Mouse (Mus musculus) spleen, postnatal 14 days (tissue): Measurements from ENCODE around the gene Pebp1.
"Not testable (repeated sequence)": the region's sequence is repeated elsewhere in the genome, so short reads cannot be mapped to it uniquely, and the experiment has no call there.

ENCODE experiments used
- DNase-seq, 2 experiments: peaks; one replicate each; pipeline ENCODE4 v3.0.0; 2021 to 2022; ENCODE audit warnings: low spot score in 2 of 2

Gene Pebp1

DNA sequence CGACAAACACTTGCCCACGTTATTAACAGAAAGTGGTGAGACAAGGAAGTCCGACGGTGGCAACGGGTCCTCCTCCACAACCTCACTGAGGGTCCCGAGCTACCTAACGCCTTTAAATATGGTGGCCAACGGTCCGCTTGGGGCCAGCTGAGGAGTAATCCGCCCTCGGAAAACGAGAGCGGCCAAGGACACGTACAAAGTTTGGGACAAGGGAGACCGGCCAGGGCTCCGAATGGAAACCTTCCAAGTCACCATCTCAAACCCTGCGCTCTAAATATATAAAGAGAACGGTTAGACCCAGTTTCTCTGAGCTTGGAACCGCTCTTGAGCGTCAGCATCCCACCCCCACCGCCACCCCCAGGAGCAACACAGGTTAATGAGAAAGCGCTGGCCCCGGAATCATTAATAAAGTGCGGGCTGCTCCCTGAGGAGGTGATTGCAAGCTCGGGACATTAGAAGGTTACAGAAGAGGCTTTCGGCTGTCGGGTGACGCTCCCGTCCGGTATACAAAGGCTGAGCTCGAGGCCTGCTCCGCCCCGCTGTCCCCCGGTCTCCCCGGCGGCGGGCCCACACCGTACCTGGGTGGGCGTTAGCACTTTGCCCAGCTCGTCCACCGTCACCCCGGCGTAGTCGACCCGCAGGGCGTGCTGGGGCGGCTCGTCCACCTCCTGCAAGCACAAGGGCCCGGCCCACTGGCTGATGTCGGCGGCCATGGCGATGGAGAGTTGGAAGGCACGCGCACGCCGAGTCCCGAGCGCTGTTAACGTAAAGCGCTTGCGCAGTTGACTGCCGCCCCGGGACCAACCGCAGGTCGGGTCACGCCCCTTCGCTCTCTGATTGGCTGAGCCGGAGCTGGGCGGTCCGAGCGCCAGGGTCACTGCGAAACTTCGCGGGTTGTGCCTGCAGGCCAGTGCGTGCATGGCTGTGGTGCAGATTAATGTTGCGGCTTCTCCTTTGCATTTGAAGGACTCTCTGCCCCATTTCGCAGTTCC, at the start of gene Pebp1:
Gene Pebp1, minus strand, starts transcription at position 795 of the 992 bp plus-strand sequence.
- peak; percentile 91 to 94 for DNase-seq

DNA sequence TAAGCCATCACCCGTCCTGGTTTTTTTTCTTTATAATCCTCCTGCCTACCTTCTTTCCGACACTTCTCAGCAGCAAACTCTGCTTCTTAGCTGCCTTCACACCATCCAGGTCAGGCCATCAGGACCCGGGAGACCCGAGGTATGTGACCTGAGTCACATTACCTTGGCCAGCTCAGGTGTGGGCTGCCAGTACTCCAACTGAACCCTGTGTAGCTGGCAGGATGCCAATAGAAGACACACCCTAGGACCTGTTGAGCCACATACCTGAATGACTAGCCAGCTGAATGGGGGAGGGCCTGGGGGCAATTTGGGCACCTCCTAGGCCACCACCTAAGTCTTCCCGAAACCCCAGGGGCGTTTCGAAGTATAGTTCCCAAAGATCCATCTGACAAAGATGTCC, 43.0 kb upstream of the Pebp1 start:
- no peak for DNase-seq

DNA sequence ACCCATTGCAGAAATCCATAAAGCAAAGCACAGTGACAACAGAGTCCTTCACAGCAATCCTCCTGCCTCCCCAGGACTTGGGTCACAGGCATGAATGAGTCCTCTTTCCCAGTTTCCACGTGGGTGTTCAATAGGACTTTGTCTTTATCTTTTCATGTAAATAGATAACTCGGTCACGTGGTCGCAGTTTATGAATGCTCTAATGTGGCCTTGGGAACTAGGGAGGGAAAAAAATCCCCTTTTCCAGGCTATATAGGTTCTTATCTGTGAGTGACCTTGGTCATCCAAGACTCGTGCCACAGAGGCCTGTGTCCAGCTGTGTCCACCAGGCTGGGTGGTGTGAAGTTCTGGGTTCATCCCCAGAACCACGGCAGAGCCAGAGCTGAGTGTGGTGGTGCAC, 39.0 kb upstream of the Pebp1 start:
- DNase-seq = no peak

DNA sequence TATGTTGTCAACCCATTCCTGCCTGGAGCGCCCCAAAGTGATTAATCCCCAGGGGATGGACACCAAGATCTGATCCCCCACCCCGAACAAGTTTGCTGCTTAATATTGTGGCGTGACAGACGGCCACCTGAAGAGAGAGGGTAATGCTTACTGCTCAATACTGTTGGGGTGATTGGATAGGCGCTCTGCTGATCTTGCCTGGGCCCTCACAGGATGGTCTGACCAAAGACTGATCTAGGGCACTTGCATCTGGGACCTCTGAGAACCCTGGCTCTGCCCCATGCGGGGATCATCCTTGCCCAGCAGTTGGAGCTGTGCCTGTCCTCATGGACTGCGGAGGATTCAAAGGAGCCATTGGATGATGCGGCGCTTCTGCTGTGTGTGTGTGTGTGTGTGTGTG, 36.3 kb upstream of the Pebp1 start:
- no peak for DNase-seq

DNA sequence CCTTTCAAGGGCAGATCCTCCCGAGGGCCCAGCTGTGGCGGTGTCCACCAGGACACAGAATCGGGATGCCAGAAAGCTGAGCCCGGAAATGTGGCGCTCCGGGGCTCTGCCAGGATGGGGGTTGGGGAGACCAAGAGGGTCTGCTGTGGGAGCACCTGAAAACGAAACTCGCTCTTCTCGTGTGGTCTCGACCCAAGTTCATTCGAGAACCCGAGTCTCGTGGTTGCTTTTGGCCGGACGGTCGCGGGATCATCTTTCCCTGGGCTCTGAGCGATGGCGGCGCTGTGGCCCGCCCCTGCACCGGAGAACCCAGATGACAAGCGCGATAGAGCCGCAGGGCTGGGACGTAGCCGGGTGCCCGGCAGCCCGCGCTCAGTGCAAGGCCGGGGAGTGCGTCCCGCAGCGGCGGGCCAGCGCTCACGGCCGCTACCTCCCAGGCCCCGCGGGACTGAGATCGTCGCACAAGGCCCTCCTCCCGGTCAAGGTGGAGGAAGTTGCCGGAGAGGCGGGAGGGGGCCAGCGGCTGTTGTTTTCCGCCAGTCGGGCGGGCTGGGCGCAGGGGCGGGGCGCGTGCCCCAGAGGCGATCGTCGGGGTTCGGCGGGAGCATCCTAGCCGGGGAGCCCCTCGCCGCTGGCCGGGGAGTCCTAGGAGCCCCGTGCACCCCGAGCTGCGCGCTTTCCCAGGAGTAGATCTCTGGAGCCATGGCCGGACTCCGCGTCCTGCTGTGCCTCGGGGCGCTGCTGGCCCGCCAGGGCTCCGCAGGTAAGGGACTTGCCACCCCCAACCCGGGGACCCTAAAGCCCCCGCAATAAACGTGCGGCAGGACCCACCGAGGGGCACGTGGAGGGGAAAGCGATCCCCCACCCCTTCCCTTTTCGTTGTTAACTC, 31.6 kb upstream of the Pebp1 start, which contains the start of gene Vsig10:
Gene Vsig10, plus strand, starts transcription at position 343 of the 889 bp plus-strand sequence.
- peak; percentile 18 to 22 for DNase-seq

DNA sequence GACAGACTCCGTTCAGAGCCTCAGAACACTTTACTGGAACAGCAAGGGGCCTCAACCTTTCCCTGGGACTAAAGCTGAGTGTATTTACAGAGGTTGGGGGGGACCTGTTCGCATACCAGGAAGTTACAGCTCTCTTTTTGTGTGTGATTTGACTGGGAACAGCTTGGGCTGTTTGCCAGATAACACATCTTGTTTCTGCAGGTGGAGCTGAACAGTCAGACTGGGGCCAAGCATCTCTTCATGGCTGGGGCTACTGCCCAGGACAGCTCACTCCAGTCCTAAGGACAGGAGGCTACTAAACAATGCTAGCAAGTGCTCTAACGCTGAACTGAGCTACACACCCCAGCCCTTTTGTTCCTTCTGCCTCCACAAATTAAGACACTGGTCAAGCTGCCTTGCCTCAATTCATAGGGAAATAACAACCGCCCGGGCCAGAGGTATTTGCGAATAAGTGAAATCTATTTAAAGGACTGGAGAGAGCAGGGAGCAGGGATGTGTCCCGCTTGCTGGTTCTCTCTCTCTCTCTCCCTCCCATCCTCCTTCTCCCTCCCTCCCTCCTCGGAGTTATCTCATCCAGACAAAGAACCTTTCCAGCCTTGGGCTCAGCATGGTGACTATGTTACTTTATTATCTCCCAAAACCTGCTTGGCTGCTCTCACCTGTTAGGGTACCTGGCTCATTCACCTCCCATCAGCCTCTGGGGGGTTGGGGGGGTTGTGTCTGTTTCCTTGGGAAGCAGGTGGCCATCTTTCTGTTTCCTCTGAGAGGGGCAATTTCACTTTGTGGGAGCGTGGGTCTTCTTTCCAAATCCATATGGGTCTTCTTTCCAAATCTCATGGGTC, 27.4 kb upstream of the Pebp1 start:
- no peak for DNase-seq

DNA sequence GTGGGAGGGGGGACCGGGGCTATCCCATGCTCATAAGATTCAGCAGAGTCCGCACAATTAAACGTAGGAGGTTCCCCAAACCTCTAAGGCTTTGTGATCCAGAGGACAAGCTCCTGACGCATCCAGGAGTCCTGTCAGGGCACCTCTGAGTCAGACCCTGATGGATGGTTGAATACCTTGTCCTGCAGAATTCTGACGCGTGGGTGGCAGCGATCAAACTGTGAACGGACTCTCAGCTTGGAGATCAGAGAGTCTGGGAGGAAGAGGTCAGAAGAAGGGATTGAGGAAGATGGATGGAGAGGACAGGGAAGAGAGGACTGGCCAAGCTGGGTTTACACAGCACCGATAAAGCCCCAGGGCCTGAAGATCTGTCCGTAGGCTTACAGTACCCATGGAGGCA, 26.5 kb upstream of the Pebp1 start:
- DNase-seq = no peak

DNA sequence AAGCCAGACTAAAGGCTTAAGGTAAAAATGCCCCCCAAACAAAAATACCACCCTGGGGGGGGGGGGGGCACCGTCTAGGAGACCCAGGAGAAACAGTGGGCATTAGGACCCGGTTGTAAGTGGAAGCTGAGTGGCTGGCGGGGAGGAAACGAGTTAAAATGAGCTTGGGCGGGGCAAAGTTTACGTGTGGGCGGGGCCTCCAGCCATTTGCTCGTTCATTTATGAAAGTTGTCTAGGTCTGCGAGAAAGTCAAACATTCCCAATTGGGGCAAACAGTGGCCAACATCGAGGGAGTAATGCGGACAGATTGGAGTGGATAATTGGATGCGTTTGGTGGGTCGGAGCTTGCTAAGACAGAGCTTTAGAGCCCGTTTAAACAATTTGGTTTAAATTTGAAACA, 26.0 kb upstream of the Pebp1 start:
- peak in 1 of 2 experiments; percentile 5 for DNase-seq

DNA sequence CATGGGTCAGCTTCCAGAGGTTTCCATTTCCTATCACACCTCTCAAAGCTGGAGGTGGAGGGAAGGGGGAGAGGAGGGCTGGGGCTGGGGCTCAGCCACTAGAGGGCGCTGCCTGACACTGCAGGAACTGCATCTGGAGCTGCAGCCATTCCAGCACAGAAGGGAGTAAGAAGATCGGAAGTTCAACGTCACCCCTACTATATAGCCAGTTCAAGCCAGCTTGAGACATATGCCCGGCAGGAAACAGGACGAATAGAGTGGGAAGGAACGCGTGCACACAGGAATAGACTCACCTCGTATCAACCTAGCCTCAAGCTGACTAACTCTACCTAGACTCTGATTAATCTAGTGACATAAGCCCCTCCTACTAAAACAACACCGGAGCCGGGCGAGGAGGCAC, 20.3 kb upstream of the Pebp1 start:
- peak; percentile 40 to 63 for DNase-seq

DNA sequence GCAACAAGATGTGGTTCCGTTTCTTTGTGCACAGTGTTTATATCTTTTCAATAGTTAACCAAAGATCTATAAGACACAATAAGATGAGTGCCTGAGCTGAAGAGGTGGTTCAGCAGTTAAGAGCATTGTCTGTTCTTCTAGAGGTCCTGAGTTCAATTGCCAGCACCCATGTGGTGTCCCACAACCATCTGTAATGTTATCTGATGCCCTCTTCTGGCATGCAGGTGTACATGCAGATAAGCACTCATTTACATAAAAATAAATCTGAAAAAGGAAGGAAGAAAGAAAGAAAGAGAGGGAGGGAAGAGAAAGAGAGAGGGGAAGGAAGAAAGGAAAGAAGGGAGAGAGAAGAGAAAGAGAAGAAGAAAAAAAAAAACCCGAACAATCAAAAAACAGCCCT, 19.4 kb upstream of the Pebp1 start:
- DNase-seq = no peak

DNA sequence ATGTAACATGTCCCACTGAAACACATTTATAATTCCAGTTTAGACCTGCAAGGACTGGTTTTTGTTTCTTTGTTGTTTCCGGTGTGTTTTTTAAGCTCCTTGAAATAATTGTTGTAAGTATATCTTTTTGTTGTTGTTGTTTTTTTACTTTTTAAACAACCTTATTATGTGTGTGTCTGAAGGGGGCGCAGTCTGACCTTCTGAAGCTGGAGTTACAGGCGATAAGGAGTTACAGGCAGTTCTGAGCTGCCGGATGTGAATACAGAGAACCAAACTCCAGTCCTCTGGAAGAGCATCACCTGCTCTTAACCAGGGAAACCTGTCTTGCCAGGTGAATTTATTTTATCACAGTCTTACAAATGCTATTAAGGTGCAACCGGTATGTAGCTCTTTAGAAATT, 18.3 kb upstream of the Pebp1 start:
- no peak for DNase-seq

DNA sequence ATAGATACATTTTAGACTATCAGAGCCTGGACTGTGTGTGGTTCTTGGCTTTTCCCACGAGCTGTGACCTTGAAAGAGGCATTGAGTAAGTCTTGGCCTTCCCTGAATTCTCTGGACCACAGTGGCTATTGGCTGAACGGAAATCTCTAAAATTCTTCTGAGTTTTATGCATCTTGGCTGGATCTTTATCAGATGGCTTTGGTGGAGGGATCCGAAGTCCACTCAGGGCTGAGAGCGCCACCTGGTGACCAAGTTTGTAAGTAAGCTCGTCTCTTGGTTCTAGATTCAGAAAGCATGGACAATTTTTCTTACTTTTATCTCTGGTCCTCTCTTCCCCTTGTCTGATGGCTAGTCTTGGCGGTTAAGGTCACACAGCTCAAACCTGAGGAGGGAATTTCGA, 17.5 kb upstream of the Pebp1 start:
- peak; percentile 43 to 67 for DNase-seq

DNA sequence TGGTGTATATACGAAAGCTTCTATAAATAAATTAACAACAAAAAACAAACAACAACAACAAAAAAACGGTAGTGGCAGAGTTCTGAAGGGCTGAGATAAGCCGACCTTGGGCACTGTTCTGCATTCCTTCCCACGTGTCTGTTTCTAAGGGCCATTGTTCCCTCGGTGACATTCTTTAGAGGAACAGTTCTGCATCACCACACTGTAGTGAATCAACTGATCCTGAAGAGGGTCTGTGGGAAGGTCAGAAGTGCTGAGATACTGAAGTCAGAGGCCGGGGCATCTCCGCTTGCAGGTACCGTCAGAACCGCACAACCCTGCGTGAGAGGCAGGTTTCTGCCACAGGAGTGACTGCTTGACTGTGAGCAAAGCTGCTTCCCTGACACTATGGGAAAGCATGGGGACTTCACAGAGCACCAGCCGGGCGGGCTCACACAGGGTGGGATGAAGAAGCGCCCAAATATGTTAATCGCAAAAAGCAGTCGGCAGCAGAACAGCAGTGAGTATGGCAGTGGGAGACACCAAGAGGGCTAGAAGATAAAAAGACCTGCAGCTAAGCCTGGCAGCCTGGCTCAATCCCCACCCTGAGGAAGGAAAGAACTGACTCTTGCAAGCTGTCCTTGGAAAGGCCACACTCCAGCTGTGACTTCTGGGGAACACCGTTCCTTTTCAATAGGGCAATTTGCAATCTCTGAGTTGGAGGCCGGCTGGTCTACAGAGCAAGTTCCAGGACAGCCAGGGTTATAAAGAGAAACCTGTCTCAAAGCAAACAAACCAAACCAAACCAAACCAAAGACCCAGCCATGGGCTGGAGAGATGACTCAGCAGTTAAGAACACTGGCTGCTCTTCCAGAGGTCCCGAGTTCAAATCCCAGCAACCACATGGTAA, 16.5 kb upstream of the Pebp1 start:
- DNase-seq = no peak

DNA sequence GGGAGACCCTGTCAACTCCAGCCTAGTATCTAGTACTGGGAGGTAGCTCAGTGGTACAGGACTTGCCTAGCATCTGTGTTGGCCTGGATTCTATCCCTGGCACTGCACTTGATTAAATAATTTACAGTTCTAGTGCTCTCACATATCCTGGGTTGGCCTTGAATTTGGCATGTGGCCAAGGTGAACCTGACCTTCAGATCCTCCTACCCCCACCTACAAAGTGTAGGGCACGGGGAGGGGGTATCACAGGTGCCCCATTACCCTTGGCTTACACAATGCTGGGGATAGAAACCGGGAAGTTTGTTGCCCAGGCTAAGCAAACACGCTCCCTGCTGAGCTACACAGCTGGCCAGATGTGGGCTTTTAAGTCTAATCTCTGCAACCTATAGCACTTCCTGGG, 15.5 kb upstream of the Pebp1 start:
- DNase-seq = no peak

DNA sequence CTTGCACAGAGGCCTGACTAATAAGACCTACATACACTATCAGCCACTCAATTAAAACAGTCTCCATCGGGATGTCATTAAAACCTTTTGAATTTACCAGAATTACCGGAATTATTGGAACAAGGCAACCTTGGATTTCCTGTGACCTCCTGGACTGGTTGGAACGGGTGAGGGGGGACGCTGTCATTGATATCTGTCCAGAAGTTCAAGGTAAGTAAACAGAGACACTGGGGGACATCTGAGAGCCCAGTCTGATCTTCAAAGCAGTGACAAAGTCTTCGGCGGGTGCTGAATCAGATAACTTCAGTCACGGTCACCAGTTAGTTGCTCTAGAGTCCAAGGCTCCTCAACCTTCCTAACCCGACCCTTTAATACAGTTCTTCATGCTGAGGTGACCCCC, 7.6 kb upstream of the Pebp1 start:
- DNase-seq = no peak

DNA sequence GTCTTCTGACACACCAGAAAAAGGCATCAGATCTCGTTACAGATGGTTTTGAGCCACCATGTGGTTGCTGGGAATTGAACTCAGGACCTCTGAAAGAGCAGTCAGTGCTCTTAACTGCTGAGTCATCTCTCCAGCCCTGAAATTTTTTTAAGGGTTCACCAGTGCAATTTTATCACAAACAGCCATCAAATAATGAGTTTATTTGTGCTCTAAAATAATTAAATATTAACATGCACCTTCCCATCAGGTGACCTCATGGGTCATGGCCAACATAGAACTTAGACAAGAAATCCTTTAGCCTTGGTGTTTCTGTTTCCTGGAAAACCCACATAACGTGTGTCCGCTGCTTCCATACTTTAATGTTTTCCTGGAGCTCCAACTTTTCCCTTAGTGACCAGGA, 6.4 kb upstream of the Pebp1 start:
- DNase-seq = not testable (repeated sequence)

DNA sequence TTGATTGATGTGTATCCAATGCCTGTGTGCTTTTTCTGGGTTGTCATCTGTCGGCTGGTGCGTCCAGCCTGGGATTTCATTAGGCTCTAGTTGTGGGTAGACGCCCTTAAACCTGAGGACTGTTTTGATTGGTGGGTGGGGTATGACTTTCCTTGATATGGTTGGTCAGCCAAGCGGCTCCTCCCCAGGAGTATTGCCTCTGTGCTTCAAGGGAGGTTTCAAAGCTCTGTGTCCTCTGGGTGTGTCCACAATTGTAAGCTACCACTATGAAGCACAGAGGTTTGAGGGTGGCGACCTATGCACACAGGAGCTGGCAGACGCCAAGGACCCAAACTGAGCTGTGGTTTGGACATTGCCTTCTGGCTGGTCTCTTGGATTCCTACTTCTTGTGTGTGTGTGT, 5.1 kb upstream of the Pebp1 start:
- DNase-seq = no peak

DNA sequence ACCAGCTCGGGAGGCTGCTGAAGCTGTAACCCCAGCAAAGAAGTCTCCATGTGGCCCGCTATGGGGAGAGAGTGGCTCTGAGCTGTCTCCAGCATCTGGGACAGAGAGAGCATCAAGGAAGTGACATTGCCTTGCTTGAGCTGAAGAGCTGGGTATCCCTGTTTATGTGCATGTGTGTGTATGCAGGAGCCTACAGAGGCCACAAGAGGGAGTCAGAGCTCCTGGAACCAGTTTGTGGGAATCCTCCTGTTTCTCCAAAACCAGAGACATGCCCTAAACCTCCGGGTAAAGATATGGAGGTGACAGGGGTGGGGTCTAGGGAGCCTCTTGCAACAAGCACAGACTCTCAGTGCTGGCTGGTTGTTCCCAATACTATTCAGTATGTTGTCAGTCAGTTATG, 3.9 kb upstream of the Pebp1 start:
- DNase-seq = no peak

DNA sequence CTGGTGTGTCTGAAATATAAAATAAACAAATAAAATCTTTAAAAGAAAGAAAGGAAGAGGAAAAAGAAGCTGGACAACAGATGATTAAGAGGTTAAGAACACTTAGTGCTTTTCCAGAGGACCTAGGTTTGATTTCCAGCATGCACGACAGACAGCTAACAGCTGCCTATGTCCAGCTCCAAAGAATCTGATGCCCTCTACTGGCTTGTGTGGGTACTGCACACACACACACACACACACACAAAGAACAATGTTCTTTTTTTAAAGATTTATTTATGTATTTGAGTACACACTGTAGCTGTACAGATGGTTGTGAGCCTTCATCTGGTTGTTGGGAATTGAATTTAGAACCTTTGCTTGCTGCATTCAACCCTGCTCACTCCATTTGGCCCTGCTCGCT, 2.7 kb upstream of the Pebp1 start:
- no peak for DNase-seq

DNA sequence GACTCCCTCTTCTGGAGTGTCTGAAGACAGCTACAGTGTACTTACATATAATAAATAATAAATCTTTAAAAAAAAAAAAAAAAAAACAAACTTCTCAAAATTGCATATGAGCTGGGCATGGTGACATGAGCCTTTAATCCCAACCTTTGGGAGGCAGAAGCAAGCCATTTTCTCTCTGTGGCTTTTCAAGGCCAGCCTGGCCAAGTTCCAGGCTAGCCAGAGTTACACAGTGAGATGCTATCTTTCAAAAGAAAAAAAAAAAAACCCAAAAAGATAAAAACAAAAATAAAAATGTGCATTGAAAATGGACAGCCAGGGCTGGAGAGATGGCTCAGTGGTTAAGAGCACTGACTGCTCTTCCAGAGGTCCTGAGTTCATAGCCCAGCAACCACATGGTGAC, 2.2 kb upstream of the Pebp1 start:
- DNase-seq = no peak

DNA sequence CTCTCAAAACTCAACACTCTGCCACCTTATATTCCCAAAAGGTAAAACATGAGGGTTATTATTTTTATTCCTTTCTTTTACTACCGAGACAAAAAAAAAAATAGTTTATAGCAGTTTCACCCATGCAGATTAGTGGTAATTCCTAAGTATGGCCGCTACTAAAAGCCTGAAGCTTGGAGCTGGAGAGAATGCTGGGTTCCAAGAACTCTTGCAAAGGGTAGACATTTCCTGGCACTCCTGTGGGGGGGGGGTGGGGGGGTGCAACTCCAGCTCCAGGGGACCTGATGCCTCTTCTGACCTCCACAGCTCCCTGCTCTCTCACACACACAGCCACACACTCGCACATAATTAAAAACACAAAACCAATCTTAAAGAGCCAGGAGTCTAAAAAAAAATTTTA, 1.1 kb downstream of the Pebp1 start:
- no peak for DNase-seq
